Mouse (Mus musculus) large intestine, adult 2 months (tissue): ENCODE results near the gene Ccdc85a. TPM values are rescaled to one million over a fixed set of nuclear protein-coding genes. Genes with fewer than 3 reads are reported as not detected.
"Not testable (repeated sequence)": the region's sequence is repeated elsewhere in the genome, so short reads cannot be mapped to it uniquely, and the experiment has no call there.

Source experiments
- DNase-seq: peaks from one replicate; pipeline ENCODE4 v3.0.0-alpha.2; 2012; ENCODE audit warnings: low read depth, low spot score
- WGBS: fragments of 180-500 bp; shearing (Covaris S2); methylation state at CpG from one replicate; pipeline ENCODE4 v1.1.7; 2018; 5-methylcytosine and 5-hydroxymethylcytosine counted together
- polyA plus RNA-seq: library from polyadenylated mRNA; depleted of rRNA; stranded (reverse); fragments of >200 nt; gene quantifications from 2 replicates; pipeline ENCODE4 v1.2.3, GENCODE M21; 2012; rRNA removed

The Ccdc85a gene
- polyA plus RNA-seq, 1 experiment = 0.07 TPM

DNA sequence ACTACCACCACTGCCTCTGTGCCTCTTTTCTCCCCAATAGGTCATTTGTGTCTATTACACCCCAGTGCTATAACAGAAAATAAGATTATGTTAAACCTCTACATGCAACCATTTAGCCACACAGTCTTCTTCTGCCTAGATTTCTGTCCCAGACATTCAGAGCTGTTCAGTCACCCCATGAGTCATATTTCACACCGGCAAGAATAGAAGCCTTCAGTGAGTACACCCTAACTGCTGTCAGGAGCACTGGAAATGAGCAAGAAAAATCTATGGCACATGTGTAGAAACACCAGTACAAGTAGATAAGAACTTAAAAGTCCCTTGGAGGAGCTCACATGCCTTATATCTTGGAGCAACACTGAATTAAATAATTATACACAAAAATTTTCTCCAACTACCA, 125.0 kb downstream of the Ccdc85a start:
- DNase-seq = no peak
- WGBS = 89% methylated on average over 1 of the region's 1 CpGs

DNA sequence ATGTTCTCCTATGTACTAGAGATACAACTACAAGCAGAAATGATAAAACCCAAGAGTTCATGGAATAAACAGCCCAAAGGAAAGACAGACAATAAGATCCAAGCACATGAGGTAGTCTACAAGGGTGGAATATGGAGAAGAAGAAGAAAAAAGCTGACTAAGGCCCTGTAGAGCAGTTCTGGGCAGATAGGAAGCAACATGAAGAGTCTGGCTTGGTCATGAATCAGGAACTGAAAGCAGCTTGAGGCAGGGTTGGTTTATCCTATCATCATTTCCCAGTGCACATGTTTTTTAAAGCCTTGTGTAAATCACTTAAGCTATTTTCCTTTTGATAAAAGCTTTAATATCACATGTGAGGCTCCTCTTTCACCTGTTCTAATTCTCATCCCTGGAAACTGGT, 144.2 kb downstream of the Ccdc85a start:
- DNase-seq = no peak

DNA sequence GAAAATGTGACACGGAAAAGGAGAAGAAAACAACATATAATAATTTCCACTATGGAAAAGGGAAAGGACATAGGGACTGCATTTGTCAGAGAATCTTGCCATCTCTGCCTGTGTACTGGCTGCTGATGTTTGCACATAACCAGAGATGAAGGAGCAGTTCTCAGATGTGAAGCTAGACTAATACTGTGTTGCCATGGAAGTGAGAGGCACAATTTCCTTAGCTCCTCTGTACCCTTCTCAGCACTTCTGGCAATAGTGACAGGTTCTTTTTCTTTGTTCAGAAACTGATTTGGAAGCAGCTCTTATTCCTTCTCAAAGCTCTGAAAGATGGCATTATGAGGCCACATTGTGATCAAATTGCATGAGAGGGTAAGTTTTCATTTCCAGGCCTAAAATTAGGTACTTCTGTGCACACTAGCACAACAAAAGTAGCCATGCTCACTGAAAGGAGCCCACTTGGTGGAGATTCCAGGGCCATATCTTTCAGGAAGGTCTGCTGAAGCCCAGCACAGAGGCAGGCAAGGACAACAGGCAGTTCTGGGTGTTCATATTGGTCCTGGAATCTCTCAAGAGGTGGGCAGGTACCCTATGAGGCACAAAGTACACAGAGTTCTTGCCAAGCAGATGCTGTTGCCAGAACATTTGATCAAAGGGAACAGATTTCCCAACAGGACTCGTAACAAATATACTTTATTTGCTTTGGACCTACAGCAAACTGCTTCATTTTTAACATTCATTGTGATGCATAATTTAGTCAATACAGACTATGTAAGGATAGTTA, 161.5 kb downstream of the Ccdc85a start:
- 60% methylated on average over 2 of the region's 2 CpGs for WGBS
- DNase-seq = no peak

DNA sequence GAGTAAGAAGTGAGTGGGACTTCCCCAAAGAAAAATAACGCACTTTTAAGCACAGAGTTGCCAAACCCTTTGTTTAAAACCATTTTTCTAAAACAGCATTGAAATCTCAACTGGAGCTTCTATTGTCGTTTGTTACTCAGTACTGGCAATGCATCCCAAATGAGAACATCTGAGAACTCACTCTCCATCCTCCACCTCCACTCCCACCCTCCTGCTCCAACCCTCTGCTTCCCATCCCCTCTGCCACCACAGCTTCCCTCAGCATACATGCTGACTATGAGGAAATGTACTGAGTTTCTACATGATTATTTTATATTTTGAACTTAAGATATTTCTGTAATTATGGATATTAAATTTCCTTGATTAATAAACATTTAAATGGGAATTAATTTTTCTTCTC, 168.3 kb downstream of the Ccdc85a start:
- no peak for DNase-seq
- WGBS = 67% methylated on average over 2 of the region's 2 CpGs

DNA sequence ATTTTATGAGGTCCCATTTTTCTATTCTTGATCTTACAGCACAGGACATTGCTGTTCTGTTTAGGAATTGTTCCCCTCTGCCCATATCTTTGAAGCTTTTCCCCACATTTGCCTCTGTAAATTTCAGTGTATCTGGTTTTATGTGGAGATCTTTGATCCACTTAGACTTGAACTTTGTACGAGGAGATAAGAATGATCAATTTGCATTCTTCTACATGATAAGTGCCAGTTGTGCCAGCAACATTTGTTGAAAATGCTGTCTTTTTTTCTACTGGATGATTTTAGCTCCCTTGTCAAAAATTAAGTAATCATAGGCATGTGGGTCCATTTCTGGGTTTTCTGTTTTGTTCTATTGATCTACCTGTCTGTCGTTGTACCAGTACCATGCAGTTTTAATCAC, 174.2 kb downstream of the Ccdc85a start:
- 88% methylated on average over 2 of the region's 2 CpGs for WGBS
- DNase-seq = not testable (repeated sequence)

DNA sequence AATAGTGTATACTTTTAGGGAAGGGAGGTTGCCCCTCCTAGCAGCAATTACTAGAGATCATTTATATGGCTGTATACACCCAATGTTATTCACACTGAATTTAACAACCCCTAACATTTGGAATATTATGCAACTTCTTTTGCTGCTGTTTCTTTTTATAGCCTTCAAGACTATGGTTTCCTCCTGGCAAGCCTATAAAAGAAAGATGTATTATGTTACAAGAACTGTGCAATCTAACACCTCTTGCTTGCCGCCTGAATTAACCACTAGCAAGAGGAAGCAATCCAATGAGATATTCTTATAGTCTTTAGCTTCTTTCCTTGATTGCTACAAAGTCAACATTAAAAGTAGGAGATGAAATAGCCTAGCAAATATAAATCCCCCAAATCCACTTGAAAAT, 187.0 kb downstream of the Ccdc85a start:
- DNase-seq = peak; percentile 4
- WGBS = 19% methylated on average over 1 of the region's 1 CpGs

DNA sequence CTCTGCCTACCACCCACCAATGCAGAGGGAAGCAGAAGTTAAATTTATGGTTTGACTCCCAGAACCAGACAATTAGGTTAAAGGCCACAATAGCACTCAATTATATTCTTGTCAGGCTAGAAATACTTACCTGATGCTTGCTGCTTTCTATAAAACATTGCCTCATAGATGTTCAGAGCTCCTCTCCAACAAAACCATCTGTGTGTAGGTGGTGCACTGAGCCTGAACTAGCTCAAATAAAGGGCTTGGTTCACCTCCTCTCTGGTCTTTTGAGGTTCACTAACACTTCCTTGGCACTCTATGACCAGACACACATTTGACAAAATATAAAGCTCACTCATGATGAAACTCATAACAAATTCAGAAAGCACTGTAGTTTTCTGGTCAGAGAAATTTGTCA, 208.2 kb downstream of the Ccdc85a start:
- no peak for DNase-seq

DNA sequence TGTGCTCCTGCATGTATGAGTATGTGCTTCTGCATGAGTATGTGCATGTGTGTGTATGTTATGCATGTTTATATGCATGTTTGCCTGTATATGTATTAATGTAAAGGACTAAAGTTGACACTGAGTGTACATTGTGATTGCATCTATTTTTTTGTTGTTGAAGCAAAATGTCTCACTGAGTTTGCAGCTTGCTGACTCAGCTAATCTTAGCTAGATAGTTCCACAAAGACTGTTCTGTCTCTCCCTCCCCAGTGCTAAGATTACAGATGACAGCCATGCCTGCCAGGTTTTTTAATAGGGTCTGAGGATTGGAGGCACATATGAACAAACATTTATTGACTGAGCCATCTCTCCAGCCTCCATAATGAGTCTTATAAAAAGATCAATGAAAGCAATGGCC, 209.5 kb downstream of the Ccdc85a start:
- DNase-seq = no peak

DNA sequence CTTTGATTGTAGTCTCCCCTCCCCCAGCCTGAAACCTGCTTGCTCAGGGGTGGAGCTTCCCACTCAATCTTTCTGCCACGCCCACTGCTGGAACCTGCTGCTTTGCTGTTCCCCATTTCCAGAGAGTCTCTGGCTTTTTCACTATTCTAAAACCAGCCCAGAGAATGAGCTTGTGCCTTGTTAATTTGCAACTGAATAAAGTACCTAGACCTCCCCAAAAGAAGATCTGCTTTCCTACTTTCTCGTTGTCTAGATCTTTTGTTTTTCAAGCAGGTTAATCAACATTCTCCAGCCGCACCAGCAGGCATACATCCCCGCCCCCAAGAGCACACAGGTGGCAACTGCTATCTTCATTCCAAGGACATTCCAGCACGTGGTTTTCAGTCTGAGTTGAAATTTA, 212.7 kb downstream of the Ccdc85a start:
- 37% methylated on average over 5 of the region's 5 CpGs for WGBS
- not testable (repeated sequence) for DNase-seq

DNA sequence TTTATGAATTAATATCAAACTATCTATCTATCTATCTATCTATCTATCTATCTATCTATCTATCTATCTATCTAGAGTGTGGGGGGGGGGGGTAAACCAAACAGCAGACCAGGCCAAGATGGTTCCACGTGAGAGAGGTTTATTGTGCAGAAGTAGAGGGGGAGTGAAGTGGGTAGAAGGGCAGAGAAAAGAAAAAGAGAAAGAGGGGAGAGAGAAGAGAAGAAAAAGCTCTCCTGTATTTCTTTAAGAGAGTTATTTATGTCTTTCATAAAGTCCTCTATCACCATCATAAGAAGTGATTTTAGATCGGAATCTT, 218.2 kb downstream of the Ccdc85a start:
- WGBS = 49% methylated on average over 2 of the region's 2 CpGs
- DNase-seq = no peak

DNA sequence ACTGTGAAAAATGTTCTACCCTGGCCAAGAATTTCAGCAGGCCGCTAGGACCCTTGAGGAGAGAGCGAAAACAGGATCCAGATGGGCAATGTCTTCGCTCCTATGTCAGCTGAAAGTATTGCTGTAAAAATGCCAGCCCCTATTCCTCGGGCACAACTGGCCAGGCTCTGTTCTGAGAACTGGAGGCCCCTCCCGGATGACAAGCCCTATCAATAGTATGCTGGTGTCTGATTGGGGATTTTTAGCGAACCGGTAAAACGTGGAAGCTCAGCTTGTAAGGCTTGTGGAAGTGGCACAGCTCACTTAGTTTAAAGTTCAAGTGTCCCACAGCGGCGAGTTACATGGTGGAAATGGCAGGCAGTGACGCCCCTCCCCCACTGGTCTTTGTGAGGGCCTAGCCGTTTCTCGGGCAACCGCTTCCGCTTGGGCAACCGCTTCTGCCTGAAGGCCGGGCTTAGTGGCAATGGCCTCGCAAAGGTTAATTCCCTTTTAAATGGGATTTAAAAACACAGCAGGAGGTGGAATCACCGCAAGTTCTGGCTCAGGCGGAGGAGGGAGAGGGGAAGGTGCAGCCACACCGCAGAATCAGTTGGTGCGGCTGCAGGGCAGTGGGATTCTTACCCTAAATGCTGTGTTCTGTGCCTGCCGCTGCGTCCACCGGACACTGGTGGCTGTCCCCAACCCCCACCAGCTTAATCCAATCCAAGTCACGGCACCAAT, 218.8 kb downstream of the Ccdc85a start:
- 30% methylated on average over 26 of the region's 26 CpGs for WGBS
- no peak for DNase-seq

DNA sequence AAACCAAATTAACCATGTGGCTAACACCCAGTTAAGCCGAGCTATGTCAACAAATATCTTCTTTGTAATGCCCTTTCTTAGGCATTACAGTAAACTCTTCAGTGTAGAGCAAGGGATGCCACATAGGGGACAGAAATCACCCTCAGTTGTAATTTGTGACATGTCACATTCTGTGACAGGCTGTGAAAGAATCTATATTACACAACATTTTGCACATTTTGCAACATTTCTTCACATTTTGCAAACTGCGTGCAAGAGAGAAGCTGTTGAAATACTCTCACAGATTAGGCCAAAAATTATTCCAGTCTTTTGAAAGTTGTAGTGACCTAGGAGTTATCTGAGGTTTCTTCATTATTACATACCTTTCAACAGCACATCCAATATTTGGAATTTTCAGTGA, 240.7 kb downstream of the Ccdc85a start:
- no peak for DNase-seq
- 80% methylated on average over 2 of the region's 2 CpGs for WGBS

DNA sequence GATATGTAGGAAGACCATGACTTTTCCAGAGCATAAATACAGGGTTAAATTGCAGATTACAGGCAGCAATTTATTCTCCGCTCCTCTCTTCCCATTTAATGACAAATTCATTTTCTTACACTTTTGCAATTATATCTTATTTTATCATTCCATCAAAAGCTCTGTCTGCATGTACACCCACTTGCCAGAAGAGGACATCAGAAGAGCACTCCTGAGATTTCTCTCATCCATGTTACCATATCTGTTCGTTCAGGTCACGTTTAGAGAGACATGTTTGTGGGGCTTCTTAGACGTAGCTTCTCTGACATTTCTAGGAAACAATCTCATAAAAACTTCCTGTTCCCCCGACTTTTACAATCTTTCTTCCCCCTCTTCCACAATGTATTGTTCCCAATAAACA, 242.2 kb downstream of the Ccdc85a start:
- DNase-seq = no peak
- 47% methylated on average over 5 of the region's 5 CpGs for WGBS

DNA sequence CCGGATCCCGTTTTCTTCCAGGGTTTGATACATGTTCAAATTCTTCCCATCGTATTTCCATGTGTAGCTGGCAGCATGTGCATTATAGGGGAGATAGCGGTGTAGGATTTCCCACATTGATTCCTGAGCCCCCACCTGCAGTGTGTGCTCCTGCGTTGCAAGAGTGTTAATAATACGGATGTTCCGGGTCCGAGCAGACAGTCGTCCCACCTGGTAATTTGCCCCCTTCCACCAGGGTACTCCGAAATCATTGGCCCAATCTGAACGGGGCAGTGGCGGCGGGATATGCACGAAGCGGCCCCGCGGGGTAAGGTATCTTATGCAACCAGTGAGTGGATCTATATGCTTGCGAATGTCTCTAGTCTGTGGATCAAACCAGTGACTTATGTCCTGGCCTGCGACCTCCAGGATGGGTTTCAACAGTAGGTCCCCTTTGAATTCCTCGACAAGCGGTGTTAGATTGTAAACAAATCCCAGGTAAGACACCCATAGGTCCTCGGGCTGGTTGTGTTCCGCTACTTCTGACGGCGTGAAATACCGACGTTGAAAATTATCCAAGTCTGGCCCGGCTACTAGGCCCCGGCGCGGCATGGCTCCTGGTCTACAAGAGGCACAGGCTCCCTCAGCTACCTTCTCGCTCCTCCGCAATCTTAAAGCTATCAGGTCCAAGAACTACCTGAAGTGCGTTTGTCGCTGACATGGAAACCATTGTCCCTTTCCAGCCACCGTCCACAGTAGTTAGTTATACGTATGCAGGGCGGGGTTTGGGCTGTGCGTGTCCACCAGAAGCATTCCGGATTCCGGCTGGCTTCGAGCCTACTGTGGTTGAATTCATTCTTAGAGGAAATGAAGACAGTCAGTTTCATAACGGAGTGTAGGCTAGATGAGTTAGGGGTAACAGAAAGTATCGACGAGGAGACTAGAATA, 244.6 kb downstream of the Ccdc85a start, which contains the start of gene Gm6685:
Gene Gm6685 (minus strand): TSS at position 644 of the 927 bp plus-strand sequence.
- WGBS = 89% methylated on average over 45 of the region's 45 CpGs
- DNase-seq = not testable (repeated sequence)

Other genes starting within 250 kb of the Ccdc85a start
- gene Gm6685, start 244.5 kb downstream of the Ccdc85a start, polyA plus RNA-seq = 0.43 and 0.86 TPM in 2 replicates